Mouse (Mus musculus) adrenal gland, postnatal 14 days (tissue): ENCODE data around the gene Cfap54. TPM values are rescaled to one million over a fixed set of nuclear protein-coding genes. Genes with fewer than 3 reads are reported as not detected.

Source experiments
- DNase-seq: peaks from one replicate; pipeline ENCODE4 v3.0.0; 2021; ENCODE audit warnings: mixed read lengths
- total RNA-seq: library from RNA; stranded (reverse); gene quantifications from 2 replicates; pipeline ENCODE4 v1.2.3, GENCODE M21; 2021

The Cfap54 gene
- total RNA-seq, 1 experiment from 2014 or later: 8.3 TPM

- DNase-seq: no peak
Measured at GRCm38 (mm10) chr10:93053867-93054266, 27.6 kb downstream of the Cfap54 start.

- DNase-seq: no peak
Measured at GRCm38 (mm10) chr10:93053315-93053714, 28.1 kb downstream of the Cfap54 start.

GRCm38 (mm10) chr10:93051016-93051726 is 30.2 kb downstream of the Cfap54 start:
- peak; percentile 87 for DNase-seq

DNA sequence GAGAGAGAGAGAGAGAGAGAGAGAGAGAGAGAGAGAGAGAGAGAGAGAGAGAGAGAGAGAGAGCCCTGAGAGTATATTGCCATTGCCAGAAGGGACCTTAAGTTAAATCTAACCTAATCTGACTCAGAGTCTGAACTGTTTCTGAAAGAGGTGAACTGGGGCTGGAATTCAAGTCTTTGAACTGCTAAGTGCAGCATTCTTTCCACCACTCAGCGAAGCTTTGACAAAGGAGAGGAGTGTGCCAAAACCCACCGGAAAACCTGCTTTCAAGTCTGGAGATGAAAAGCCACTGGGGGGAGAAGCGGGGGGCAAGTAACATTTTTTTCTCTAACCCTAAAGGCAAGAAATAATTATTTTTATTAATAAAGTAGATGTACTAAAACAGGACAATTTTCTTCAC is 30.8 kb downstream of the Cfap54 start:
- DNase-seq: no peak

DNA sequence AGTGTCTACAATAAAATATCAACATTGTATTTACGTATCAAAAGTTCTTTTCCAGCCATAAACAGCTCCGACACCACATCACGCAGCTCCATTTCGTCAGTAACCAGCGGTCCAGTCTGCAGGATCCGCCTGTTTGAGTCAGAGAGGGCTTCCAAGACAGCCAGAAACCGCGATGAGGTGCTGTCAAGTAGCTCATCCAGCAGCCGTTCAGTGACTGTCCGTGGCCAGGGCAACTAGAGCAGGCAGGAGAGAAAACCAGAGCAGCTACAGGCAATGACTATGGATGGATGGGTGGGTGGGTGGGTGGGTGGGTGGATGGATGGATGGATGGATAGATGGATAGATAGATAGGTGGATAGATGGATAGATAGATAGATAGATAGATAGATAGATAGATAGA is 38.2 kb downstream of the Cfap54 start:
- DNase-seq: no peak

- no peak for DNase-seq
Measured at GRCm38 (mm10) chr10:93041850-93042249, 39.6 kb downstream of the Cfap54 start.

- DNase-seq: no peak
Measured at GRCm38 (mm10) chr10:93041392-93041791, 40.0 kb downstream of the Cfap54 start.

- no peak for DNase-seq
Measured at GRCm38 (mm10) chr10:93036532-93036931, 44.9 kb downstream of the Cfap54 start.

DNA sequence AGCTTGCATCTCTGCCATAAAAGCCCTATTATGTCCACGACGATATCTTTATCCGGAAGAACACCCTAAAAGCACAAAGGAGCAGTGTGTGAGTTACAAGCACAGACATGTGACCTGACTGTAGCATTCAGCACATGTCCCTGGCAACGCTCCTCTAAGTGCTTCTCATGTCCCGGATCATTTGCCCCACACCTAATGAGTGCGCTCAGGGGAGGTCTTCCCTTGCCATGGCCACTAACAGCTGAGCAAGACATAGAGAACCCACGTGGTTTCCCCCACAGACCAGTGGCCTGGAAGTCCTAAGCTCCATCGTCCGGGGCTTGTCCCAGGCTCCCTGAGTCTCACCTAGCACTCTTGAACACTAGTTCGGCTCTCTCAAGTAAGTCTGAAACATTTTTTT is 45.9 kb downstream of the Cfap54 start:
- no peak for DNase-seq

DNA sequence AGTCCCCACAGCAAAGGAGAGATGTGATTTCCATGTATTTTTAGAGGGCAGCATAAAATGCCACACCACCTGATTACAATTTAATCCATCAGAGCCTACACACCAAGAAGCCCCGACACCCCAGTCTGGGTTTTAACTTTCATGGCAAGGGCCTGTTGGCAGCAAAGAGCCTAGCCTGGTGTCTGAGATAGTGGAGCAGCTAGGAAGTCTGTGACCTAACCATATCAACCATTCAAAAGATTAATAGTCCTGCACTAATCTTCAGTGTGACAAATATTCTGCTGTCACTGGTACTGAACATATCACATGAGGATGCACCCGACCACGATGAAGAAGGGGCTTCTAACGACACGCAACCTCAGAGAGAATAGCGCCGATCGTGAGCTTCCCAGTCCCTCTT is 58.1 kb downstream of the Cfap54 start:
- no peak for DNase-seq

GRCm38 (mm10) chr10:93014059-93014795 is 67.2 kb downstream of the Cfap54 start:
- peak; percentile 72 for DNase-seq

DNA sequence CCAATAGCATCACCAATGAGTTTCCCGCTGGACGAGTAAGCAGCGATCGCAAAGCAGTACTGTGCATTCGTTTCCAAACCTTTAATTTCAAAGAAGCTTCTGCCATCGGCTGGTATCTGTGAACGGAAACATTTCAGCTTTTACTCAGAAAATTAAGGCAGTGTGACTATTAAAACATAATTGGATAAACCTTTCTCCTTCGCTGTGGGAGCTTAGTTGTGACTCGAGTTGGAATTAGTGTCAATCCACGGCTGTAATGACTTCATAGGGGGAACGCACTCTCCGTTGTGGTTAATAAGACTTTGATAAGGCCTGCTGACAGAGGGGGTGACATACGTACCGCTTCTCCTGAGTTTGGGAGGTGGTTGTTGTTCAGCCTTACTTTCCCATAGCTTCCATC is 70.3 kb downstream of the Cfap54 start:
- no peak for DNase-seq

- DNase-seq: no peak
Measured at GRCm38 (mm10) chr10:93006970-93007369, 74.4 kb downstream of the Cfap54 start.

- DNase-seq: no peak
Measured at GRCm38 (mm10) chr10:93006405-93006804, 75.0 kb downstream of the Cfap54 start.

DNA sequence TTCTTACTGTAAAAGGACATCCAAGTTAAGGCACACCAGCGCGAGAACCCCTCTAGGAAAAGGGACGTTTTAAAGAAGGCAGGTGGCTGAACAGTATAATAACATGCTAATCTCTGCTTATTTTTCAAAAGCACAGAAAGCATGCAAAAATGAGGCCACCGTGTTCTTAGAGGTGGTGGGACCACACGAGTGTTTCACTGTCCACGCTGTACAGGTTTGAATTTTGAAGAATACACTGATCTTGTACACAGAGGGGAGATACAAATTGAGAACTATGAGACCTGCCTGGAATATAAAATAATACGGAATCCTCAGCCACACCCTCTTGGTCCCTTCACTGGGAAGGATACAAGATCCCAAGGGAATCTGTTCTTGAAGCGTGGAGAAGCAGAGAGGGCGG is 82.9 kb downstream of the Cfap54 start:
- no peak for DNase-seq

- no peak for DNase-seq
Measured at GRCm38 (mm10) chr10:92995186-92995585, 86.2 kb downstream of the Cfap54 start.

DNA sequence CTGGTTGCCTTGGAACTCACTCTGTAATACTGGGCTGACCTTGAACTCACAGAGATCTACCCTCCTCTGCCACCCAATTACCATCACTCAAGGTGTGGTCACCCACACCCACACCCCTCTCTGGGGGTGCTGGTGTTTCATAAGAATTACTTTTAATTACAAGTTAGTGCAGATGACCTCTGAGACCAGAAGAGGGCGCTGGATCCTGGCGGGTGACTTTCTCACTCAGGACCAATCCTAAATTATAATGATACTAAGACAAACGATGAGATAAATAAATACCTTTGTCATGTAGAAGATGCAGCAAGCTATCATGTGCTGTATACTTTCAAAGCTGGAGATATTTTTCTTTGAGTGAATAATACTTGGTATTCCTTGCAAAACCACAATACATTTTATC is 87.1 kb downstream of the Cfap54 start:
- DNase-seq: no peak

GRCm38 (mm10) chr10:92992526-92992925 is 88.9 kb downstream of the Cfap54 start:
- no peak for DNase-seq

- no peak for DNase-seq
Measured at GRCm38 (mm10) chr10:92990576-92990975, 90.8 kb downstream of the Cfap54 start.

DNA sequence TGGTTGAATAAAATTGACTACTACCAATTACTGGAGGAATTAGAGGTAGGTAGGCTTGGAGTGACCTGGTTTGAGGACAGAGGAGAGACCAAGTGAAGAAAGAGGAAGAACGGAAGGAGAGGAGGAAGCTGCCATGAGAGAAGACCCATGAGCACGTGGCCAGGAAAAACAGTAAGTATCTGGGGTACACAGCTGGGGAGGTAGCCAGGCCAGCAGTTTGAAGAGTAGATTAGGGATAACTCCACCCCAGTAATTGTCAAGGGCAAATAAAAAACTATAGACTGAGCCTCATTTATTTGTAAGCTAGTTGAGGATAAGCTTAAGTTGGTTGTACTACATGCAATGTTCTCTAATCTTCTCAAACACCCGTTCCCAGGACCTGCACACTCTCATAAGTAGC is 116.3 kb downstream of the Cfap54 start:
- no peak for DNase-seq

- no peak for DNase-seq
Measured at GRCm38 (mm10) chr10:92950044-92950443, 131.4 kb downstream of the Cfap54 start.

DNA sequence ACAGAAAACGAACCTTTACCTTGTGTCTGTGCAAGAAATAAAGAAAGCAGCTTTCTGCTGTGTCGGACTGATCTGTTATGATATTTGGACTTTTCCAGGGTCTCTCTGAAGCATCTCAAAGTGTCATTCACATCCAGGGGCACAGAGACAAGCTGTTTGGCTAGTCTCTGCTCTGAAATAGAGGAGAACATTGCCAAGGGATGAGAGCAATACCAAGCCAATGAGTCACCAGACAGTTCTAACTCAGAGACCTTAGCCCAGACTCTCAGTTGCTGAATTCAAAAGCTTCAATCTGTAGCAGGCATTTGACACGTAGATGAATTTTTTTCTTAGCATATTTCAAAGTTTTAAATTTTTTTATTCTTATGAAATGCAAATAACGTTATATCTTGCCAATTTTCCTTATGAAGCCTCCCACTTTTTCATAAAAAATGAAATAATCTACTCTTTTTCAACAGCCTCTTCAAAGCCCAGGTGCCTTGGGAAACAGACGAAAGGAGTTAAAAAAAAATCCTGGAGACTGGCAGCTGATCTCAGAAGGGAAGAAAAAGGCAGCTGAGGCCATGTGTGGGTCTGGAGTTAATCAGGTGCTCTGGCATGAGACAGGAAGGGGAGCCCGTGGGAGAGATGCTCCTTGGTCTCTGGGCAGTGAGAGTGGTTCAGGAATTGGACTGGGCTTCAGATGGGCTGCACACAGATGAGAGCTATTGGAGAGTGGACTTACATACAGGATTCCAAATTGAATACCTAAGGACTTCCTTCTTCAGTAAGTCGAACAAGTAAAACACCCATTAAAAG is 138.4 kb downstream of the Cfap54 start:
- DNase-seq: peak; percentile 24

- no peak for DNase-seq
Measured at GRCm38 (mm10) chr10:92941616-92942015, 139.8 kb downstream of the Cfap54 start.
